Mouse (Mus musculus) lung, adult 2 months (tissue): Measurements from ENCODE around the gene Siah1a.

Source experiments
- CTCF ChIP-seq: fragments of 200-500 bp; IDR thresholded peaks from 2 replicates; pipeline ENCODE4 v1.5.1; 2011; ENCODE audit warnings: mild to moderate bottlenecking, low read length, control low read depth; ENCODE audit not compliant: insufficient read depth
- POLR2A ChIP-seq: fragments of 200-500 bp; IDR thresholded peaks from 2 replicates; pipeline ENCODE4 v1.6.1; 2011; ENCODE audit warnings: low read depth, mild to moderate bottlenecking, control low read depth, low read length, borderline replicate concordance; ENCODE audit errors: extremely low read depth

DNA sequence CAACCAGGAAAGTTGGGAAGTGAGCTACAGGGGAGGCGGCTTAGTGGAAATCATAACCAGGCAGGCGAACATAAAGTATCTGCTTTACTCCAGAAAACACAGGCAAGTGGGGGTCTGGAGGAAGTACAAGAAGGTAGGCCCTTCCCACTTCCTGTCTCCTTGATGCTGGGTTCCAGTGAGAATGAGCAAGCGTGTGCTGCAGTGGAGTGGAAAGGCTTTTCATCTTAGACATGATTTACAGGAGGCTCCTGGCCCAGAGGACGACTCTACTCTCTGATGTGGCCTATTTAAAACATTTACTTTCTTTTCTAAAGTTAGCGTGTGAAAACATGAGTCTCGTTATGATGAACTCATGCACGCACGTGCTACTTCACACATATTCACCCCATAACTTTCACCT is 33.5 kb upstream of the Siah1a start:
- TF ChIP-seq POLR2A, result no peak
- no peak for TF ChIP-seq CTCF
